Mouse (Mus musculus): ENCODE data around the gene Adh7. TPM values are rescaled to one million over a fixed set of nuclear protein-coding genes. Genes with fewer than 3 reads are reported as not detected.

Adh7 gene
- polyA plus RNA-seq (2014; fragmentation: Nextera tagmentation; extraction: Ambion mirVana), result 0.12 and 0.13 TPM in 2 replicates

DNA sequence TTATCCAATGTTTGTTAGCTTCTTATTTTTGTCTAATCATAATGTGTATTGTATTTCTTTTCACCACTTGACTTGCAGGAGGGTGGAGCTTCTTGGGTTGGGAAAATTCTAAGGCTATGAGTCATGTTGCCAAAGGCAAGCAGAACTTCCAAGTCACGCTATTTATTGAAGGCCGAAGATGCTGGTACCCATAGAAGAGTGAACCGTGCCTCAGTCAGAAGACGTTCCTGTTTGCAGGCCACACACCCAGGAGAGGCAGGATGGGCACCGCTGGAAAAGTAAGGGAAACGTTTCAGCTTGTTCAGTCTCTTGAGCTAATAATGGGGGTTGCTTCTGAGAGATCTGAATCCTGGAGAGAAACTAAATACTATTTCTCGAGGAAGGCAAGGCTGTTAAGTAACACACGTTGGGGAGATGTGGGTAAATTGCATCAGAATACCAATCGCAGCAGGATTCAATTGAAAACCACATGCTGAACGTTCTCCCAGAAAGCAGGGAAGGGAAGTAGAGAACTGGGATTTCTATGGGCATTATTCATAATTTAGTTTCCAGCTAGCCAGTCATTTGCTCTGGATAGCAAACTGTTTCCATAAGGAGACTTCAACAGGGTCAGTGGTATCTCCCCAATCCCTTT lies at the start of gene Adh7:
TSS of gene Adh7 (plus strand) at position 130 of the 634 bp plus-strand sequence.
- ATAC-seq (replicated peaks; ENCODE audit: low FRiP score) (no peak), DNase-seq (ENCODE audit: low spot score) (no peak)
- H3K27ac ChIP-seq (ENCODE audit: low read depth, low read length), result no peak within 1 kb of the TSS
- no peaks in the 10 kb centered on the region for H3K4me1 ChIP-seq (replicated peaks; ENCODE audit: control insufficient read depth, insufficient read depth, low read length)
- H3K4me2 ChIP-seq, result no peak within 1 kb of the TSS
- H3K4me3 ChIP-seq (ENCODE audit: low read depth, low read length), result no peak within 1 kb of the TSS
- H3K27me3 ChIP-seq (replicated peaks; ENCODE audit: control insufficient read depth, insufficient read depth, low read length), result no peaks in the 10 kb centered on the region
- 75% methylated on average over 10 of the region's 10 CpGs for WGBS
- H3K9me3 ChIP-seq (ENCODE audit: control insufficient read depth, low read length), result no peaks in the 10 kb centered on the region
- H3K9ac ChIP-seq (ENCODE audit: low read depth, low read length), result no peak within 1 kb of the TSS
- H3K36me3 ChIP-seq (ENCODE audit: control insufficient read depth, insufficient read depth, low read length), result no peaks in the 10 kb centered on the region

- H3K27ac ChIP-seq (ENCODE audit: low read depth, low read length), result no peak overlapping the region
Measured at GRCm38 (mm10) chr3:138173291-138173690, 44.3 kb upstream of the Adh7 start.

DNA sequence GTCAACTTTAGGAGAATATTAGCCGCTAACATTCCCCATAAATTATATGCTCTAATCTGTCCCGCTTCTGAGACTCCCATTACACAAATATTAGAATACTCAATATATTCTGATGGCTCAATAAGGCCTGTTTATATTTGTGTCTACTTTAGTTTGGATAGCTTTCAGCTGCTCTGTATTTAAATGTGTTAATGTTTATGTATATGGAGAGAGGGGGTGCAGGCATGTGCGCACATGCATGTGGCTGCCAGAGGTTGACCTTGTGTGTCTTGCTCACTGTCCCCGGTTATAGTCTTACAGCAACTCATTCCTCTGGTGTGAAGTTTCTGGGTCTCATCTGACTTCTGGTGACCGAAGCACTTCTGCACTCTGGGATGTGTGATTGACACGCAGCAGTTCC lies 42.0 kb upstream of the Adh7 start:
- Histone ChIP-seq H3K4me3 (ENCODE audit: low read depth, low read length) (no peak overlapping the region), H3K9ac (ENCODE audit: low read depth, low read length) (no peak overlapping the region), H3K27me3 (replicated peaks; ENCODE audit: control insufficient read depth, insufficient read depth, low read length) (no peaks in the 10 kb centered on the region), H3K36me3 (ENCODE audit: control insufficient read depth, insufficient read depth, low read length) (no peaks in the 10 kb centered on the region), H3K27ac (ENCODE audit: low read depth, low read length) (no peak overlapping the region), H3K9me3 (ENCODE audit: control insufficient read depth, low read length) (peaks cover 2% of the 10 kb centered on the region; the same call in 1 of the 2 replicates), H3K4me1 (replicated peaks; ENCODE audit: control insufficient read depth, insufficient read depth, low read length) (no peaks in the 10 kb centered on the region), H3K4me2 (no peak overlapping the region)
- ATAC-seq (replicated peaks; ENCODE audit: low FRiP score) (no peak), DNase-seq (ENCODE audit: low spot score) (no peak)
- 87% methylated on average over 6 of the region's 6 CpGs for WGBS

More at GRCm38 (mm10) chr3:138173291-138173690, 44.3 kb upstream of the Adh7 start:
- Histone ChIP-seq H3K9ac (ENCODE audit: low read depth, low read length) (no peak overlapping the region), H3K4me3 (ENCODE audit: low read depth, low read length) (no peak overlapping the region), H3K27me3 (replicated peaks; ENCODE audit: control insufficient read depth, insufficient read depth, low read length) (no peaks in the 10 kb centered on the region), H3K4me2 (no peak overlapping the region), H3K36me3 (ENCODE audit: control insufficient read depth, insufficient read depth, low read length) (no peaks in the 10 kb centered on the region), H3K9me3 (ENCODE audit: control insufficient read depth, low read length) (peaks cover 2% of the 10 kb centered on the region; the same call in 1 of the 2 replicates), H3K4me1 (replicated peaks; ENCODE audit: control insufficient read depth, insufficient read depth, low read length) (no peaks in the 10 kb centered on the region)
- 78% methylated on average over 10 of the region's 10 CpGs for WGBS
- DNase-seq (ENCODE audit: low spot score) (no peak), ATAC-seq (replicated peaks; ENCODE audit: low FRiP score) (no peak)

GRCm38 (mm10) chr3:138182019-138182418 lies 35.5 kb upstream of the Adh7 start:
- H3K9me3 ChIP-seq (ENCODE audit: control insufficient read depth, low read length), result no peaks in the 10 kb centered on the region
- 81% methylated on average over 2 of the region's 2 CpGs for WGBS
- ATAC-seq (replicated peaks; ENCODE audit: low FRiP score), result no peak
- no peak overlapping the region for H3K9ac ChIP-seq (ENCODE audit: low read depth, low read length)
- H3K4me3 ChIP-seq (ENCODE audit: low read depth, low read length), result no peak overlapping the region
- no peaks in the 10 kb centered on the region for H3K27me3 ChIP-seq (replicated peaks; ENCODE audit: control insufficient read depth, insufficient read depth, low read length)
- H3K27ac ChIP-seq (ENCODE audit: low read depth, low read length), result no peak overlapping the region
- no peaks in the 10 kb centered on the region for H3K36me3 ChIP-seq (ENCODE audit: control insufficient read depth, insufficient read depth, low read length)
- DNase-seq (ENCODE audit: low spot score), result no peak
- H3K4me1 ChIP-seq (replicated peaks; ENCODE audit: control insufficient read depth, insufficient read depth, low read length), result no peaks in the 10 kb centered on the region
- H3K4me2 ChIP-seq, result no peak overlapping the region

- DNase-seq (ENCODE audit: low spot score) (no peak), ATAC-seq (replicated peaks; ENCODE audit: low FRiP score) (no peak)
- H3K27ac ChIP-seq (ENCODE audit: low read depth, low read length), result no peak overlapping the region
- H3K4me2 ChIP-seq, result no peak overlapping the region
- no peaks in the 10 kb centered on the region for H3K27me3 ChIP-seq (replicated peaks; ENCODE audit: control insufficient read depth, insufficient read depth, low read length)
- WGBS, result 87% methylated on average over 7 of the region's 7 CpGs
- H3K9ac ChIP-seq (ENCODE audit: low read depth, low read length), result no peak overlapping the region
- H3K36me3 ChIP-seq (ENCODE audit: control insufficient read depth, insufficient read depth, low read length), result no peaks in the 10 kb centered on the region
- H3K4me3 ChIP-seq (ENCODE audit: low read depth, low read length), result no peak overlapping the region
- H3K4me1 ChIP-seq (replicated peaks; ENCODE audit: control insufficient read depth, insufficient read depth, low read length), result no peaks in the 10 kb centered on the region
- H3K9me3 ChIP-seq (ENCODE audit: control insufficient read depth, low read length), result no peaks in the 10 kb centered on the region
Measured at GRCm38 (mm10) chr3:138183371-138183770, 34.2 kb upstream of the Adh7 start.

DNA sequence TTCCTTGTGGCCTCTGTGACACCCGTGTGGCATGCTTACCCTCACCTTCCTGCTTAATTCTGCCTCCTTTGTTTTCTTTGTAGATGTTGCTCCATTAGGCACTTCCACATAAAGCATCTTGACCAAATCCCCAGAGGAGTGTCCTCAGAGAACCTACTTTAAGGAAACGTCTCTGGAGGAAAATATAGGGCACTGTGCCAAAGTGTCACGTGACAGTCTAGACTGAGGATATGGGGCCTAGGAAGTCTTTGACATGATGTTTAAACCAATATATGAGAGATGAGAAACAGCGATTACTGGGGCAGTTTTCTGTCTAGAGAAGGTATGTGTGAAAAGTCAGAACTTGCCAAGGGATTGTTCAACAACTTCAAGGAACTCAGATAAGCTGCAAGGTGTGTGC lies 32.3 kb upstream of the Adh7 start:
- no peak overlapping the region for H3K27ac ChIP-seq (ENCODE audit: low read depth, low read length)
- no peaks in the 10 kb centered on the region for H3K9me3 ChIP-seq (ENCODE audit: control insufficient read depth, low read length)
- ATAC-seq (replicated peaks; ENCODE audit: low FRiP score) (no peak), DNase-seq (ENCODE audit: low spot score) (no peak)
- no peaks in the 10 kb centered on the region for H3K27me3 ChIP-seq (replicated peaks; ENCODE audit: control insufficient read depth, insufficient read depth, low read length)
- H3K9ac ChIP-seq (ENCODE audit: low read depth, low read length), result no peak overlapping the region
- no peak overlapping the region for H3K4me2 ChIP-seq
- no peaks in the 10 kb centered on the region for H3K4me1 ChIP-seq (replicated peaks; ENCODE audit: control insufficient read depth, insufficient read depth, low read length)
- WGBS, result 62% methylated on average over 4 of the region's 4 CpGs
- H3K4me3 ChIP-seq (ENCODE audit: low read depth, low read length), result no peak overlapping the region
- no peaks in the 10 kb centered on the region for H3K36me3 ChIP-seq (ENCODE audit: control insufficient read depth, insufficient read depth, low read length)

DNA sequence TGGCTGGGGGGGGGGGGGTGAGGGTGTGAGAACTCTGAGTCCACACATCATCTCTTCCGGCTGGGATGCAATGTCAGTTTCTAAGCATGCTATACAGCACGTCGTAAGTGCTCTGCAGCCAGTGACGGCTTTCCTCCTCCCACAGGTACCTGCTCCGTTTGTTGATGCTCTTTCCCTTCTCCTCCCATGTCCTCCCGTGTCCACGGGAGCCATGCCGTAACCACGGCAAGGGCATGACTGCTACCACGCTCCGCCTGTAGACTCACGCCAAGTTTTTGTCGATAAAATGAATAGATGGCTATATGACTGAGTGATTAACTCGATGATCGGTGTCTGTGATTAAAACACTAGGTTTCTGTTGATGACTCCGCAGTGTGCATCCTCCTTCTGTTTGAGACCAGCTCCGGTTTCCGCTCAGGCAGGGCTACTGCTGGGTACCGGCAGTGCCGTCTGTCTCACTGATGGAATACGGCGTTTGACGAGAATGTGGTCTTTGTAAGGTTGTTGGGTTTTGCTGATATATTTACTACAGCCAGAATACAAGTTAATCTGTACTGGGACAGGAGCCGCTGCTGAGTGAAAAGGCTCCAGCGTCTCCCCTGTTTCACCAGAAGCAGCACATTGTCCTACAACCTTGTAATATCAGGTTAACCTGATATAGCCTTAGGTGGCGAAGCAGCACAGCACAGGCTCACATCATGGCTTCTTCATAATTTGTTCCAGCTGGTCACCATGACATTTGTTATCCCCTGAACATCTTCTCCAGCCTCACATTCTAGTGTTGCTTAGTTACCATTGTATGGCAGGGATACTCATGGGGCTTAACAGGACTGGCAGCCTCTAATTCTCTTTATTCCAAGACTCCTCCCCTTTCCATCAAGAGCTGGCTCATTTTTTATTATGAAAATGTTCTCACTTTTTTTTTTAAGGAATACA lies 31.3 kb upstream of the Adh7 start:
- 87% methylated on average over 26 of the region's 26 CpGs for WGBS
- no peaks in the 10 kb centered on the region for H3K27me3 ChIP-seq (replicated peaks; ENCODE audit: control insufficient read depth, insufficient read depth, low read length)
- H3K27ac ChIP-seq (ENCODE audit: low read depth, low read length), result no peak overlapping the region
- H3K36me3 ChIP-seq (ENCODE audit: control insufficient read depth, insufficient read depth, low read length), result no peaks in the 10 kb centered on the region
- H3K4me3 ChIP-seq (ENCODE audit: low read depth, low read length), result no peak overlapping the region
- H3K9ac ChIP-seq (ENCODE audit: low read depth, low read length), result no peak overlapping the region
- no peak for DNase-seq (ENCODE audit: low spot score)
- H3K9me3 ChIP-seq (ENCODE audit: control insufficient read depth, low read length), result no peaks in the 10 kb centered on the region
- H3K4me1 ChIP-seq (replicated peaks; ENCODE audit: control insufficient read depth, insufficient read depth, low read length), result no peaks in the 10 kb centered on the region
- ATAC-seq (replicated peaks; ENCODE audit: low FRiP score), result no peak
- no peak overlapping the region for H3K4me2 ChIP-seq

- H3K4me1 ChIP-seq (replicated peaks; ENCODE audit: control insufficient read depth, insufficient read depth, low read length), result no peaks in the 10 kb centered on the region
- no peak overlapping the region for H3K4me2 ChIP-seq
- no peak overlapping the region for H3K27ac ChIP-seq (ENCODE audit: low read depth, low read length)
- DNase-seq (ENCODE audit: low spot score), result no peak
- H3K9ac ChIP-seq (ENCODE audit: low read depth, low read length), result no peak overlapping the region
- no peak for ATAC-seq (replicated peaks; ENCODE audit: low FRiP score)
- no peaks in the 10 kb centered on the region for H3K36me3 ChIP-seq (ENCODE audit: control insufficient read depth, insufficient read depth, low read length)
- no peaks in the 10 kb centered on the region for H3K9me3 ChIP-seq (ENCODE audit: control insufficient read depth, low read length)
- no peak overlapping the region for H3K4me3 ChIP-seq (ENCODE audit: low read depth, low read length)
- 79% methylated on average over 7 of the region's 7 CpGs for WGBS
- H3K27me3 ChIP-seq (replicated peaks; ENCODE audit: control insufficient read depth, insufficient read depth, low read length), result no peaks in the 10 kb centered on the region
Measured at GRCm38 (mm10) chr3:138192260-138192659, 25.3 kb upstream of the Adh7 start.

All from liver, embryonic 11.5 days (tissue).